Mouse (Mus musculus) myocyte (in vitro differentiated cells): ENCODE results near the gene Tln2. TPM values are rescaled to one million over a fixed set of nuclear protein-coding genes. Genes with fewer than 3 reads are reported as not detected.

ENCODE experiments used
- H3K27me3 ChIP-seq: one replicate; pipeline ENCODE4 v1.6.1; 2011; ENCODE audit not compliant: control insufficient read depth, insufficient read depth, insufficient read length
- H3K36me3 ChIP-seq: one replicate; pipeline ENCODE4 v1.6.1; 2011; ENCODE audit not compliant: control insufficient read depth, insufficient read depth
- H3K4me2 ChIP-seq: one replicate; pipeline ENCODE4 v1.6.1; 2011; ENCODE audit warnings: low read depth, control low read depth
- H3K4me3 ChIP-seq: one replicate; pipeline ENCODE4 v1.5.1; 2011; ENCODE audit warnings: mild to moderate bottlenecking, control low read depth, moderate library complexity
- H3K79me2 ChIP-seq: one replicate; pipeline ENCODE4 v1.6.1; 2011; ENCODE audit not compliant: control insufficient read depth, insufficient read depth
- H3ac ChIP-seq: one replicate; pipeline ENCODE4 v1.6.1; 2011; ENCODE audit not compliant: control insufficient read depth, insufficient read length
- CEBPB ChIP-seq: IDR thresholded peaks from 2 replicates; pipeline ENCODE4 v1.6.1; 2011; ENCODE audit warnings: mild to moderate bottlenecking, moderate library complexity; ENCODE audit not compliant: poor library complexity, insufficient read depth, severe bottlenecking
- E2F4 ChIP-seq: IDR thresholded peaks from one replicate; pipeline ENCODE4 v1.6.1; 2011; ENCODE audit warnings: mild to moderate bottlenecking, control low read depth, moderate library complexity; ENCODE audit not compliant: insufficient read depth
- MAX ChIP-seq: IDR thresholded peaks from one replicate; pipeline ENCODE4 v1.6.1; 2011; ENCODE audit warnings: low read depth, mild to moderate bottlenecking, control low read depth
- MYOD1 ChIP-seq, 3 experiments: IDR thresholded peaks; one replicate each; pipeline ENCODE4 v1.6.1; 2011; ENCODE audit warnings: control low read depth in 2 of 3, low read depth in 2 of 3, mild to moderate bottlenecking in 2 of 3, moderate library complexity in 1 of 3; ENCODE audit not compliant: insufficient read length in 2 of 3, control insufficient read depth in 1 of 3
- MYOG ChIP-seq, 3 experiments: IDR thresholded peaks; one replicate each; pipeline ENCODE4 v1.6.1; 2011; ENCODE audit warnings: control low read depth in 2 of 3, low read depth in 2 of 3, mild to moderate bottlenecking in 2 of 3; ENCODE audit not compliant: insufficient read length in 2 of 3, control insufficient read depth in 1 of 3, insufficient read depth in 1 of 3
- POLR2A ChIP-seq: IDR thresholded peaks from one replicate; pipeline ENCODE4 v1.6.1; 2011; ENCODE audit warnings: low read depth, mild to moderate bottlenecking, control low read depth, moderate library complexity; ENCODE audit not compliant: insufficient read length
- POLR2AphosphoS2 ChIP-seq: IDR thresholded peaks from one replicate; pipeline ENCODE4 v1.6.1; 2011; ENCODE audit warnings: low read depth, control low read depth; ENCODE audit not compliant: insufficient read length
- REST ChIP-seq: IDR thresholded peaks from one replicate; pipeline ENCODE4 v1.6.1; 2011; ENCODE audit warnings: mild to moderate bottlenecking, control low read depth, moderate library complexity; ENCODE audit not compliant: insufficient read depth, insufficient read length
- SRF ChIP-seq: IDR thresholded peaks from one replicate; pipeline ENCODE4 v1.6.1; 2011; ENCODE audit warnings: low read depth; ENCODE audit not compliant: control insufficient read depth, insufficient read length
- TCF12 ChIP-seq: IDR thresholded peaks from one replicate; pipeline ENCODE4 v1.6.1; 2011; ENCODE audit warnings: mild to moderate bottlenecking, control low read depth; ENCODE audit not compliant: poor library complexity, insufficient read depth, severe bottlenecking
- TCF3 ChIP-seq: IDR thresholded peaks from one replicate; pipeline ENCODE4 v1.6.1; 2011; ENCODE audit warnings: low read depth, control low read depth; ENCODE audit not compliant: insufficient read length
- USF1 ChIP-seq: IDR thresholded peaks from one replicate; pipeline ENCODE4 v1.6.1; 2011; ENCODE audit warnings: low read depth, mild to moderate bottlenecking, control low read depth, moderate library complexity
- polyA plus RNA-seq: library from polyadenylated mRNA; unstranded; fragments of >200 nt; fragmentation: generic; extraction: Trizol; gene quantifications from one replicate; pipeline ENCODE4 v1.2.1, GENCODE M21; 2012; ENCODE audit warnings: missing spikeins

Tln2 gene
- 28.6 TPM for polyA plus RNA-seq

GRCm38 (mm10) chr9:67559603-67560002 is at the start of gene Tln2:
Gene Tln2, minus strand, starts transcription at chr9:67559703.
- H3K4me3 ChIP-seq, result no peak within 1 kb of the TSS
- H3ac ChIP-seq, result no peak within 1 kb of the TSS
- no peak for TF ChIP-seq E2F4
- no peak for TF ChIP-seq MYOD1 (IDR thresholded peaks at IDR 0.05; ENCODE audit: control insufficient read depth in 1 of 3, insufficient read length in 2 of 3, low read depth in 2 of 3)
- TF ChIP-seq POLR2AphosphoS2, result no peak
- TF ChIP-seq POLR2A, result no peak
- TF ChIP-seq MAX, result no peak
- no peak for TF ChIP-seq SRF
- TF ChIP-seq TCF3, result no peak
- no peak for TF ChIP-seq MYOG (IDR thresholded peaks at IDR 0.05; ENCODE audit: control insufficient read depth in 1 of 3, insufficient read depth in 1 of 3, insufficient read length in 2 of 3, low read depth in 2 of 3)
- TF ChIP-seq CEBPB, result no peak
- no peak for TF ChIP-seq TCF12
- TF ChIP-seq USF1, result no peak
- no peak for TF ChIP-seq REST
- no peaks in the 10 kb centered on the region for H3K27me3 ChIP-seq
- no peak within 1 kb of the TSS for H3K4me2 ChIP-seq
- no peaks in the 10 kb centered on the region for H3K36me3 ChIP-seq
- peaks cover 11% of the 10 kb centered on the region for H3K79me2 ChIP-seq

GRCm38 (mm10) chr9:67609226-67609625 is 49.7 kb upstream of the Tln2 start:
- Histone ChIP-seq H3K36me3 (no peaks in the 10 kb centered on the region), H3K4me2 (peak overlapping the region; percentile 55), H3K79me2 (peaks cover 49% of the 10 kb centered on the region), H3ac (no peak overlapping the region), H3K4me3 (no peak overlapping the region), H3K27me3 (no peaks in the 10 kb centered on the region)
- TF ChIP-seq POLR2AphosphoS2, result no peak
- TF ChIP-seq USF1, result no peak
- no peak for TF ChIP-seq MYOD1 (IDR thresholded peaks at IDR 0.05; ENCODE audit: control insufficient read depth in 1 of 3, insufficient read length in 2 of 3, low read depth in 2 of 3)

DNA sequence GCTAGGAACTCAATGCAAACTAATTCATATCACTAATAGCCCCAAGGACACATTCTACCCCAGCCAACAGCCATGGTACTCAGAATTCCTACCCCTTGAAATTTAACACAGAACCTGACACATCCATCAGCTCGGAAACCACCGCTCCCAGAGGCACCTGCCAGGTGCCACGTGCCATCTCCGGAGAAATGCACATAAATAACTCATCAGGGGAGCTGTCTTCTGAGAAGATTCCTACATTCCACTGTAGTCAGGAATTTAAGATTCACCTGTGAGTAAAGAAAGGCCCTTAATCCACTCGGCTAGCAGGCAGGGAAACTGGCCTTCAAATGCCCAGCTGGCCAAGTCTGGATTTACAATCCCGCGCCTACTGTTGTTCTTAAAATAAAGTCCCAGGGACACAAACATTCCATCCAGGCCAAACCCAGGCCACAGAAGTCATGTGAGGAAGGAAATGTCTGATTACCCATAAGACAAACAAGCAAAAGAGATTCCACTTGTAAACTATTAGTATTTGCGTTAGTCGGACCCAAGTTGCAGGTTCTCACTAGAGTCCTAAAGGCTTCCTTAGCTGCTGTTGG is 48.4 kb upstream of the Tln2 start:
- Histone ChIP-seq H3K27me3 (no peaks in the 10 kb centered on the region), H3K4me2 (no peak overlapping the region), H3K79me2 (peaks cover 39% of the 10 kb centered on the region), H3ac (no peak overlapping the region), H3K36me3 (no peaks in the 10 kb centered on the region), H3K4me3 (no peak overlapping the region)
- TF ChIP-seq TCF3 (no peak), POLR2AphosphoS2 (no peak), TCF12 (no peak), MAX (no peak), USF1 (peak; percentile 38), SRF (no peak), E2F4 (no peak), MYOG (IDR thresholded peaks at IDR 0.05; ENCODE audit: control insufficient read depth in 1 of 3, insufficient read depth in 1 of 3, insufficient read length in 2 of 3, low read depth in 2 of 3) (no peak), MYOD1 (IDR thresholded peaks at IDR 0.05; ENCODE audit: control insufficient read depth in 1 of 3, insufficient read length in 2 of 3, low read depth in 2 of 3) (peak in 1 of 3 experiments; percentile 24), REST (no peak), POLR2A (no peak), CEBPB (no peak)

- Histone ChIP-seq H3K36me3 (no peaks in the 10 kb centered on the region), H3K4me3 (no peak overlapping the region), H3K4me2 (no peak overlapping the region), H3K79me2 (peaks cover 44% of the 10 kb centered on the region), H3K27me3 (no peaks in the 10 kb centered on the region), H3ac (no peak overlapping the region)
- TF ChIP-seq MYOD1 (IDR thresholded peaks at IDR 0.05; ENCODE audit: control insufficient read depth in 1 of 3, insufficient read length in 2 of 3, low read depth in 2 of 3) (no peak), CEBPB (no peak), POLR2AphosphoS2 (no peak), USF1 (no peak), SRF (no peak), MYOG (IDR thresholded peaks at IDR 0.05; ENCODE audit: control insufficient read depth in 1 of 3, insufficient read depth in 1 of 3, insufficient read length in 2 of 3, low read depth in 2 of 3) (no peak), TCF12 (no peak), REST (no peak), E2F4 (no peak)
Observed at GRCm38 (mm10) chr9:67607268-67607667, 47.8 kb upstream of the Tln2 start.

DNA sequence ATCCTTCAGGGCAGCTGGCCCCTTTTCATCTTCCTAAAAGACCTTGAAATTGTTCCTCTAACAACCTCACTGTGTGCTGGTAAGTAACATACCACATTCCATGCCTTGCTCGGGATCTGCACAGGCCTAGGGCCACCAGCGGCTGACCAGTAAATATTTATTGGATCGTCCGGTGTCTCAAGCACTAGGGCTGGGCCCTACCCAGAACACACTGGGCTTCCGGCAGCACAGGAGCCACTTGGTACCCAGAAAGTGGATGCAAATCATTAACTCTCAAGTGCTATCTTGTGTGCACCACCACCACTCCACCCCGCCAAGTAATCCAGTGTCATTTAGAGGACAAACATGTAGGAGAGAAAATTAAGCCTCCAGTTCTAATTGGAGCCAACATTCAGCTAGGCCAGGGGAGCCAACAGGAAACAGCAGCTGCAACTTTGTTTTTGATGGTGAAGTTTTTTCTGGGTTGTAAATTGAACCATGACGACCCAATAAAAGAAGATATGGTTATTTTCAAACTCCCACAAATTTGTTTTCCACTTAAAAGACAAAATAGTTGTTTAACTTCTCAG is 46.4 kb upstream of the Tln2 start:
- no peak overlapping the region for H3ac ChIP-seq
- no peak overlapping the region for H3K4me2 ChIP-seq
- no peaks in the 10 kb centered on the region for H3K27me3 ChIP-seq
- TF ChIP-seq POLR2A, result no peak
- no peak for TF ChIP-seq TCF3
- peaks cover 50% of the 10 kb centered on the region for H3K79me2 ChIP-seq
- no peak overlapping the region for H3K4me3 ChIP-seq
- H3K36me3 ChIP-seq, result no peaks in the 10 kb centered on the region
